In the genomic region with DNA sequence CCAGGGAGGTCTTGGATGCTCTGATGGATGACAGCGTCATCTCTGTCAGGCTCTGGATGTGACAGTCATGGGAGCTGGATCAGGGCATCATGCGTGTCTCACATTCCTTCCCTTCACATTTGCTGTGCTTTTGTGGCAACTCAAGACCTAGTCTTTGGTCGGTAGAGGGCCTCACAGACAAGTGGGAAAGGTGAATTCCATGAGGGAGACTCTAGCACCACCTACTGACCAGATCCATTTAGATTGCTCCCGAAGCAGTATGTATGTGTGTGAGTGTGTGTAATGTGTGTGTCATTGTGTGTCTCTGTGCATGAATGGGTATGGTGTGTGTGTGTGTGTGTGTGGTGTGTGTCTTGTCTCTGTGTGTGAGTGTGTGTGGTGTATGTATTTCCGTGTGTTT, we compare ENCODE assay signal across 9 mouse cellular contexts. TPM values are rescaled to one million over a fixed set of nuclear protein-coding genes. Genes with fewer than 3 reads are reported as not detected.
DNase-seq lines count a peak whose midpoint lies in the region; ATAC-seq and TF ChIP-seq lines count a peak whose summit lies in the region.
"Had no signal": no experiment of that assay in that cellular context is flagged by ENCODE, and none has a peak within 500 bp of the region (broad histone marks: within the 10 kb centered on the region; RNA-seq: fewer than 3 reads in every experiment).

No protein-coding gene starts in this region.

- TF ChIP-seq POLR2A in kidney, adult 2 months (IDR thresholded peaks at IDR 0.05; ENCODE audit: low read depth, low read length), result no peak

- DNase-seq in ovary, adult 18-20 months (ENCODE audit: low spot score), result peak; percentile 20
- DNase-seq in ovary, postnatal 10 days (ENCODE audit: low spot score), result no peak
- DNase-seq in brain, embryonic 18.5 days (ENCODE audit: low read depth, low spot score), result peak; percentile 57
- DNase-seq in kidney, adult 2 months, result peak; percentile 83
- DNase-seq in left cerebral cortex, postnatal 25 days (ENCODE audit: low spot score in 2 of 2), result peak; percentile 79 to 89
- DNase-seq in right cerebral cortex, postnatal 14 days, result peak; percentile 47
- no peak for DNase-seq in natural killer cell, adult 2 months (ENCODE audit: low spot score in 2 of 2)

- no peak overlapping the region for H3K27ac ChIP-seq in kidney, adult 2 months (ENCODE audit: insufficient read depth, low read depth, low read length)

- ATAC-seq in frontal cortex, adult (ENCODE audit: low TSS enrichment), result peak; percentile 90

- peak; percentile 99 for TF ChIP-seq CTCF in kidney, adult 2 months (conservative IDR thresholded peaks at IDR 0.05; ENCODE audit: insufficient read depth, insufficient read length, low read depth, low read length)

- intact Hi-C loops in left cerebral cortex, postnatal 25 days (cut with DNase I), result loop anchor here (1.0 kb wide), 1 partner anchor 98 kb away; no protein-coding TSS in a partner anchor

- no peaks in the 10 kb centered on the region for H3K36me3 ChIP-seq in kidney, adult 2 months (ENCODE audit: control insufficient read depth, insufficient read depth, low read length)

- WGBS in kidney, adult 2 months, result 49% methylated on average over 5 of the region's 5 CpGs

- H3K27me3 ChIP-seq in kidney, adult 2 months (replicated peaks; ENCODE audit: control insufficient read depth, insufficient read depth, low read length), result no peaks in the 10 kb centered on the region

- no peak overlapping the region for H3K4me3 ChIP-seq in kidney, adult 2 months (ENCODE audit: insufficient read depth, low read depth, low read length)
- H3K4me3 ChIP-seq: erythroblast, embryonic 14.5 days had no signal

- H3K4me1 ChIP-seq in kidney, adult 2 months (ENCODE audit: control insufficient read depth, insufficient read depth, low read length), result no peaks in the 10 kb centered on the region

RNA-seq across cellular contexts. Expression of gene Fbln1, which starts 43.5 kb away (rescaled TPM):
- 16.9 and 29.5 TPM in 2 replicates for polyA plus RNA-seq in kidney, adult 2 months (2012; rRNA removed)
- 10 to 100 TPM; 10.3 to 10.8 TPM for total RNA-seq in left cerebral cortex, postnatal 25 days (2021)
- polyA plus RNA-seq: erythroblast, embryonic 14.5 days had no signal

Comparison
In these comparisons a context has a peak if more than half of its experiments do, and no peak if none do; other contexts are left out.
1. DNase-seq: peak in ovary, adult 18-20 months (single experiment), brain, embryonic 18.5 days (single experiment), kidney, adult 2 months (single experiment), left cerebral cortex, postnatal 25 days (2 of 2) and right cerebral cortex, postnatal 14 days (single experiment); none in ovary, postnatal 10 days (single experiment) and natural killer cell, adult 2 months (0 of 2).